9 mouse cellular contexts compared by ENCODE assay signal in the genomic region with DNA sequence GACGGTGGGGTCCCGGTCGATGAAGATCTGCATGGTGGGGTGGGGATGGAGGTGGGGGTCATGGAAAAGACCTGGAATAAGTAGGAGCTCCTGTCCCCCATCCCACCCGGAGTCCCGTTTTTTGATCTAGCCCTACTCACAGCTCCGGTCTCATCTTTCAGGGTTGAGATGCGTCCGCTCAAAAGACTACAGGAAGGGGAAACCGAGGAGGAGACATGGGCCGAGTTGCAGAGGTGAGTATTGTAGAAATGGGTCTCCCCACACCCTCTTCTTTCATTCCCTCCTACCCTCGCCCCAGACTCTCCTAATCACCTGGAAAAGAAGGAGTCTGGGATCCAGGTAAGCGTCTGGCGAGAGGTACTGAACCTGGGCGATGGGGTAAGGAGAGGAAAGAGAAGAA. TPM values are rescaled to one million over a fixed set of nuclear protein-coding genes. Genes with fewer than 3 reads are reported as not detected.
DNase-seq lines count a peak whose midpoint lies in the region; ATAC-seq and TF ChIP-seq lines count a peak whose summit lies in the region.
"Had no signal": no experiment of that assay in that cellular context is flagged by ENCODE, and none has a peak within 500 bp of the region (broad histone marks: within the 10 kb centered on the region; RNA-seq: fewer than 3 reads in every experiment).

No protein-coding gene starts in this region.

- peak overlapping the region; percentile 75 for H3K4me3 ChIP-seq in heart, embryonic 10.5 days
- H3K4me3 ChIP-seq in E14TG2a.4 (replicated peaks; ENCODE audit: low read length), result peak overlapping the region; percentile 86
- peak overlapping the region; percentile 68 for H3K4me3 ChIP-seq in forebrain, embryonic 16.5 days (replicated peaks; ENCODE audit: low read length)
- peak overlapping the region; percentile 76 for H3K4me3 ChIP-seq in liver, embryonic 16.5 days (ENCODE audit: low read depth, low read length)

- WGBS in heart, embryonic 10.5 days, result 6% methylated on average over 14 of the region's 14 CpGs
- 7% methylated on average over 14 of the region's 14 CpGs for WGBS in forebrain, embryonic 16.5 days
- 8% methylated on average over 14 of the region's 14 CpGs for WGBS in liver, embryonic 16.5 days (ENCODE audit: insufficient replicate concordance)

- H3K27ac ChIP-seq in heart, embryonic 10.5 days, result peak overlapping the region; percentile 89
- H3K27ac ChIP-seq in forebrain, embryonic 16.5 days (ENCODE audit: low read length), result peak overlapping the region; percentile 68
- H3K27ac ChIP-seq in liver, embryonic 16.5 days (ENCODE audit: low read length), result peak overlapping the region; percentile 85

- peaks cover 31% of the 10 kb centered on the region for H3K4me1 ChIP-seq in heart, embryonic 10.5 days
- peaks cover 80% of the 10 kb centered on the region for H3K4me1 ChIP-seq in E14TG2a.4 (replicated peaks; ENCODE audit: low read depth, low read length)
- H3K4me1 ChIP-seq in forebrain, embryonic 16.5 days (replicated peaks; ENCODE audit: control insufficient read depth, insufficient read depth, low read length), result peaks cover 18% of the 10 kb centered on the region
- peaks cover 25% of the 10 kb centered on the region for H3K4me1 ChIP-seq in liver, embryonic 16.5 days (ENCODE audit: control insufficient read depth, low read depth, low read length)

- DNase-seq in heart, embryonic 10.5 days (ENCODE audit: low spot score), result no peak
- no peak for DNase-seq in heart, adult 18-20 months
- DNase-seq in right cerebral cortex, postnatal 4 days, result no peak
- DNase-seq in c-Kit-positive CD71-positive TER-119-positive erythroid progenitor cells, embryonic 14.5 days (ENCODE audit: low spot score), result no peak
- no peak for DNase-seq in cerebellum, adult 18-20 months

- peak; percentile 3; the same call in 1 of the 2 replicates for ATAC-seq in forebrain, embryonic 16.5 days
- ATAC-seq in liver, embryonic 16.5 days (ENCODE audit: low read depth), result no peak

- H3K27me3 ChIP-seq in heart, embryonic 10.5 days (ENCODE audit: insufficient read depth, poor library complexity, severe bottlenecking), result no peaks in the 10 kb centered on the region
- no peaks in the 10 kb centered on the region for H3K27me3 ChIP-seq in E14TG2a.4 (ENCODE audit: insufficient read depth, low read length)
- peaks cover 17% of the 10 kb centered on the region for H3K27me3 ChIP-seq in forebrain, embryonic 16.5 days (replicated peaks; ENCODE audit: control insufficient read depth, insufficient read depth, low read length)
- H3K27me3 ChIP-seq in liver, embryonic 16.5 days (ENCODE audit: control insufficient read depth, insufficient read depth, low read depth, low read length), result peaks cover 14% of the 10 kb centered on the region

- H3K9me3 ChIP-seq in heart, embryonic 10.5 days, result no peaks in the 10 kb centered on the region
- H3K9me3 ChIP-seq in E14TG2a.4 (ENCODE audit: low read length), result no peaks in the 10 kb centered on the region
- no peaks in the 10 kb centered on the region for H3K9me3 ChIP-seq in forebrain, embryonic 16.5 days (ENCODE audit: control insufficient read depth, low read length)
- H3K9me3 ChIP-seq in liver, embryonic 16.5 days (replicated peaks; ENCODE audit: control insufficient read depth, low read length), result no peaks in the 10 kb centered on the region

- peak overlapping the region; percentile 74 for H3K9ac ChIP-seq in forebrain, embryonic 16.5 days (replicated peaks; ENCODE audit: low read depth, low read length)
- H3K9ac ChIP-seq in liver, embryonic 16.5 days (ENCODE audit: low read depth, low read length), result peak overlapping the region; percentile 71

- peaks cover 28% of the 10 kb centered on the region for H3K36me3 ChIP-seq in heart, embryonic 10.5 days
- peaks cover 45% of the 10 kb centered on the region for H3K36me3 ChIP-seq in E14TG2a.4 (ENCODE audit: insufficient read depth, low read length)
- peaks cover 5% of the 10 kb centered on the region; the same call in 1 of the 2 replicates for H3K36me3 ChIP-seq in forebrain, embryonic 16.5 days (ENCODE audit: control insufficient read depth, insufficient read depth)
- H3K36me3 ChIP-seq in liver, embryonic 16.5 days (ENCODE audit: control insufficient read depth, insufficient read depth), result no peaks in the 10 kb centered on the region

- peak overlapping the region; percentile 68 for H3K4me2 ChIP-seq in forebrain, embryonic 16.5 days (ENCODE audit: low read length)
- peak overlapping the region; percentile 85 for H3K4me2 ChIP-seq in liver, embryonic 16.5 days (ENCODE audit: low read depth, low read length)

- TF ChIP-seq CTCF in E14TG2a.4 (conservative IDR thresholded peaks at IDR 0.05; ENCODE audit: low read length), result no peak

RNA-seq across cellular contexts. Expression of gene Shkbp1, which starts 0.6 kb away (rescaled TPM):
- 48.3 and 50.4 TPM in 2 replicates for polyA plus RNA-seq in heart, embryonic 10.5 days (2016; fragmentation: Nextera tagmentation; extraction: Ambion mirVana)
- total RNA-seq in heart, adult 18-20 months (2021), result 1 to 10 TPM; 5.6 to 6.3 TPM
- 88.1 and 95.5 TPM in 2 replicates for polyA plus RNA-seq in forebrain, embryonic 16.5 days (2015; fragmentation: Nextera tagmentation; extraction: Ambion mirVana)
- polyA plus RNA-seq in liver, embryonic 16.5 days (2015; fragmentation: Nextera tagmentation; extraction: Ambion mirVana), result 16.1 and 16.5 TPM in 2 replicates

RNA-seq across cellular contexts. Expression of gene Gm20479, which starts 2.0 kb away (rescaled TPM):
- 1.3 and 2.1 TPM in 2 replicates for polyA plus RNA-seq in heart, embryonic 10.5 days (2016; fragmentation: Nextera tagmentation; extraction: Ambion mirVana)
- not detected for total RNA-seq in heart, adult 18-20 months (2021)
- polyA plus RNA-seq in forebrain, embryonic 16.5 days (2015; fragmentation: Nextera tagmentation; extraction: Ambion mirVana), result not detected in 2 replicates
- 0.23 and 0.44 TPM in 2 replicates for polyA plus RNA-seq in liver, embryonic 16.5 days (2015; fragmentation: Nextera tagmentation; extraction: Ambion mirVana)
- total RNA-seq: neutrophil, adult 5-6 weeks had no signal

RNA-seq across cellular contexts. Expression of gene Ltbp4, which starts 17.8 kb away (rescaled TPM):
- 19.2 and 23.6 TPM in 2 replicates for polyA plus RNA-seq in heart, embryonic 10.5 days (2016; fragmentation: Nextera tagmentation; extraction: Ambion mirVana)
- total RNA-seq in heart, adult 18-20 months (2021), result 100 to 1,000 TPM; 185 to 206 TPM
- polyA plus RNA-seq in forebrain, embryonic 16.5 days (2015; fragmentation: Nextera tagmentation; extraction: Ambion mirVana), result 13.3 and 18.2 TPM in 2 replicates
- polyA plus RNA-seq in liver, embryonic 16.5 days (2015; fragmentation: Nextera tagmentation; extraction: Ambion mirVana), result 5.2 and 7.6 TPM in 2 replicates
- total RNA-seq: neutrophil, adult 5-6 weeks had no signal
